Mouse (Mus musculus) cerebellum, adult 2 months (tissue): Measurements from ENCODE around the gene Pdzd2. TPM values are rescaled to one million over a fixed set of nuclear protein-coding genes. Genes with fewer than 3 reads are reported as not detected.

ENCODE experiments used
- DNase-seq, 2 experiments: peaks; one replicate each; pipeline ENCODE4 v3.0.0; 2021
- H3K27ac ChIP-seq: fragments of 200-500 bp; 2 replicates; pipeline ENCODE4 v1.5.1; 2012; ENCODE audit warnings: low read length, control low read depth, inconsistent platforms; ENCODE audit not compliant: insufficient read depth
- H3K27me3 ChIP-seq: fragments of 200-500 bp; 2 replicates; pipeline ENCODE4 v1.6.1; 2012; ENCODE audit warnings: inconsistent platforms, mild to moderate bottlenecking, low read length, moderate library complexity; ENCODE audit not compliant: control insufficient read depth, insufficient read depth
- H3K4me1 ChIP-seq: fragments of 200-500 bp; 2 replicates; pipeline ENCODE4 v1.6.1; 2011; ENCODE audit warnings: low read length; ENCODE audit not compliant: control insufficient read depth, insufficient read depth
- H3K4me3 ChIP-seq: fragments of 200-500 bp; replicated peaks from 2 replicates; pipeline ENCODE3; 2011; ENCODE audit warnings: mild to moderate bottlenecking, low read depth, low read length, control low read depth; ENCODE audit not compliant: insufficient read depth
- CTCF ChIP-seq: fragments of 200-500 bp; IDR thresholded peaks from 2 replicates; pipeline ENCODE4 v1.5.1; 2011; ENCODE audit warnings: low read depth, mild to moderate bottlenecking, control low read depth, low read length, moderate library complexity, borderline replicate concordance; ENCODE audit not compliant: insufficient read depth
- POLR2A ChIP-seq: fragments of 200-500 bp; IDR thresholded peaks from 2 replicates; pipeline ENCODE4 v1.6.1; 2011; ENCODE audit warnings: low read length, control low read depth, borderline replicate concordance; ENCODE audit not compliant: insufficient read depth
- WGBS: fragments of 180-500 bp; shearing (Covaris S2); methylation state at CpG from one replicate; pipeline ENCODE4 v1.1.7; 2018; 5-methylcytosine and 5-hydroxymethylcytosine counted together
- polyA plus RNA-seq: library from polyadenylated mRNA; depleted of rRNA; stranded (reverse); fragments of >200 nt; gene quantifications from 2 replicates; pipeline ENCODE4 v1.2.3, GENCODE M21; 2012

Gene Pdzd2
- polyA plus RNA-seq, 1 experiment, result 6.3 TPM

DNA sequence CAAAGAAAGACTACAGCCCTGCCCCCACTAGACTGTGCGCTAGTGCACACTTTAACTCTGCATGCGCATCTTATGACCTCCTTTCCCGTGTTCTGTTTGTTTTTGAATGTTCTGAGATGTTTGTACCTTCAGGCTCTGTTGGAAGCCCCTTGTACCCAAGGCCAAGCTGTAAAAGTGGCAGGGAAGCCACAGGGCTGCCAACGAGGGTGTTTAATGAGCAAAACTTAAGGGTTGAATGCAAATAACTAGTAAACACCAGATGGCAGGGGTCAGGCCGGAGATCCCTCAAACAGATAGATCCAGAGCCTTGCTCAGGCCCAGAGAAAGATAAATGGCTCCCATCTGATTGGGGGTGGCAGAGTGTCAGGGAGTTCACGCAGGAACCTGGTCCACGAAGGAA, 42.0 kb downstream of the Pdzd2 start:
- DNase-seq, result no peak
- peaks cover 4% of the 10 kb centered on the region; the same call in 1 of the 2 replicates for H3K4me1 ChIP-seq
- H3K4me3 ChIP-seq, result no peak overlapping the region
- 68% methylated on average over 7 of the region's 7 CpGs for WGBS
- H3K27me3 ChIP-seq, result no peaks in the 10 kb centered on the region; the same call in 1 of the 2 replicates
- H3K27ac ChIP-seq, result no peak overlapping the region
- no peak for TF ChIP-seq CTCF
- TF ChIP-seq POLR2A, result no peak

DNA sequence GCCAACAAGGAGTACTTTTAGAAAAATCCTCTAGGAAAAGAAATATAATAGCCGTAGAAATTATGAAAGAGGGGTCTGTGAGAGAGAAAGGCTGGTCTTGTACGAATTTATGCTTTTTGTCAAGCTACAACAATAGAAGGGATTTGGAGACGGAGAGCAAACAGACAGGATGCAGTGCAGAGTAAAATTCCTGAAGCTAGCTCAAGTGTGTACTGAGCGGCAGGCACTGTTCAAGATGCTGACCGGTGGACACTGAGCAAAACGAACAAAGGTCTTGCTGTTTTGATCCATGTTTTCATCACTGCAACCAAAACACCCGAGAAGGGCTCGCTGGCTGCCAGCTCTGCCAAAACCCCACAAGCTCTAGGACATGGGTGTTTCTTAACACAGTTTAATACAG, 42.8 kb downstream of the Pdzd2 start:
- Histone ChIP-seq H3K4me3 (no peak overlapping the region), H3K4me1 (peaks cover 4% of the 10 kb centered on the region; the same call in 1 of the 2 replicates), H3K27me3 (no peaks in the 10 kb centered on the region; the same call in 1 of the 2 replicates), H3K27ac (no peak overlapping the region)
- DNase-seq, result no peak
- no peak for TF ChIP-seq CTCF
- no peak for TF ChIP-seq POLR2A
- WGBS, result 70% methylated on average over 8 of the region's 8 CpGs

DNA sequence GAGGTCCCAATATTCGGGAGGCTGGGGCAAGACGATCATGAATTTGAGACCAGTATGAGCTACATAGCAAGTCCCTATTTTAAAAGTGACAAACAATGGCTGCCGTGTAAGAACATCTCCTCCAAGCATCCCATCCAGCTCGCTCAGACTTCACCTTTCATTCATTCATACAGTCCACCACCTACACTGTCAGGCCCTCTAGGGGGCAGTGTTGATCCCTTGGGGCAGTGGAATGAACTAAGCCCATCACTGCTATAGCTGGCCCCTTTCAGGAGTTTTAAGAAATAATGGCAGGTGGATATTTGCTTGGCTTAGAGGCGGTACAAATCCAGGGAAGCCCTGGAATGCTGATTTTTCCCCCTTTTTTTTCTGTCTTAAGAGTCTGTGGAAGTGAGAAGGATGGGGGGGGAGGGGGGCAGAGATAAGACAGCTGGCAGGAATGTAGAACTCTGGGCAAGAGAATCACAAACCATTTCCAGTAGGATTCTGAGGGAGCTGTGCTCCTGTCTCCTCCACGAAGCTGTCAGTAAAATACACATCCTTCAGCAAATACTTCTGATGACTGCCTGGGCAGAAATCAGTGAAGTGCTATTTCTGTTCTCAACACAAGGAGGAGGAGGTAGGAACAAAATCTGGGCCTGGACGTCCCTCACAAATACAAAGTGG, 49.9 kb downstream of the Pdzd2 start:
- no peak for DNase-seq
- Histone ChIP-seq H3K27ac (no peak overlapping the region), H3K27me3 (no peaks in the 10 kb centered on the region), H3K4me1 (no peaks in the 10 kb centered on the region), H3K4me3 (no peak overlapping the region)
- WGBS, result 89% methylated on average over 7 of the region's 7 CpGs
- no peak for TF ChIP-seq POLR2A
- TF ChIP-seq CTCF, result no peak

GRCm38 (mm10) chr15:12682549-12682948, 57.2 kb downstream of the Pdzd2 start:
- WGBS, result 37% methylated on average over 9 of the region's 9 CpGs
- Histone ChIP-seq H3K27me3 (no peaks in the 10 kb centered on the region), H3K4me3 (no peak overlapping the region)

DNA sequence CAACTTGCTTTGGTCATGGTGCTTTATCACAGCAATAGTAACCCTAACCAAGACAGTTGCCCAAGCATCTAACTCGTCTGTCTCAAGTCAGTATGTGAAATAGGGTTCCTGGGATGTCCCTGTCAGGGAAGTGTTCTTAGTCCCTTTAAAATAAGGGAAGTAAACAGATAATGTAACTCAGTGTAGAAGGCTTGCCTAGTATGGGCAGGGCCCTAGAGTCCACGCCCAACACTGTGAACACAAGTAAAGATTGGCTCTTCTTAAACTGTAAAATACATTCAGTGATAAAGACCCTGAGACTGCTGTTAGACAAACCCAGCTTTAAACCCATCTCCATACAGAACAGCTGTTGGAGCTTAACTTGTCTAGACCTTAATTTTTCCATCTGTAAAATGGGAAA, 57.8 kb downstream of the Pdzd2 start:
- no peak overlapping the region for H3K4me3 ChIP-seq
- 95% methylated on average over 2 of the region's 2 CpGs for WGBS
- no peaks in the 10 kb centered on the region for H3K27me3 ChIP-seq
- TF ChIP-seq CTCF (no peak), POLR2A (no peak)
- H3K4me1 ChIP-seq, result no peaks in the 10 kb centered on the region
- no peak for DNase-seq
- no peak overlapping the region for H3K27ac ChIP-seq

More at GRCm38 (mm10) chr15:12682549-12682948, 57.2 kb downstream of the Pdzd2 start:
- no peak for TF ChIP-seq POLR2A
- no peak for TF ChIP-seq CTCF
- no peaks in the 10 kb centered on the region for H3K4me1 ChIP-seq
- H3K27ac ChIP-seq, result no peak overlapping the region
- DNase-seq, result no peak

DNA sequence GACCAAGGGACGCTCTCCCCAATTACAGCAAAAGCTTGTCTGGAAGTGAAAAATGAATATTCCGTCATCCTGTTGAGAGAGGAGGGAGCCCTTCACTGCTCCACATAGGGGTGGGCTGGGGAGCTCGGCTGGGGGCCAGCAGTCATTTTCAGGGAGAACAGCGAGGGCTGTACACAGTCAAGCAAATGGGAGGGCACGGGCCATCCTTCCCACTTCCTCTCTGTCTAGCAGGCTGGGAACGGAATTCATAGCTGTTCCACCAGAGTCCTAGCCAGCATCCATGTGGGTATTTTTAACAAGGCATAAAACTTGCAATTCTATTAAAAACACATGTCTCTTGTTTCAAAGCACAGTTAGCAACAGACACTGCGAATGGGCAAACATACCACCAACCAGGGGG, 59.0 kb downstream of the Pdzd2 start:
- no peak for TF ChIP-seq CTCF
- no peak for TF ChIP-seq POLR2A
- no peak overlapping the region for H3K27ac ChIP-seq
- H3K27me3 ChIP-seq, result no peaks in the 10 kb centered on the region
- DNase-seq, result no peak
- H3K4me1 ChIP-seq, result no peaks in the 10 kb centered on the region
- WGBS, result 61% methylated on average over 7 of the region's 7 CpGs
- no peak overlapping the region for H3K4me3 ChIP-seq

GRCm38 (mm10) chr15:12679996-12680395, 59.7 kb downstream of the Pdzd2 start:
- DNase-seq, result no peak
- no peak overlapping the region for H3K4me3 ChIP-seq
- TF ChIP-seq POLR2A, result no peak
- TF ChIP-seq CTCF, result no peak
- no peaks in the 10 kb centered on the region for H3K4me1 ChIP-seq
- H3K27ac ChIP-seq, result no peak overlapping the region
- 94% methylated on average over 6 of the region's 6 CpGs for WGBS
- no peaks in the 10 kb centered on the region for H3K27me3 ChIP-seq

GRCm38 (mm10) chr15:12678540-12679112, 61.1 kb downstream of the Pdzd2 start:
- Histone ChIP-seq H3K4me3 (no peak overlapping the region), H3K4me1 (no peaks in the 10 kb centered on the region), H3K27ac (no peak overlapping the region), H3K27me3 (no peaks in the 10 kb centered on the region)
- DNase-seq, result no peak
- TF ChIP-seq POLR2A (no peak), CTCF (no peak)
- WGBS, result 92% methylated on average over 2 of the region's 2 CpGs
